Mouse (Mus musculus): ENCODE measurements at regions not wholly inside any gene's neighbourhood (a gene's known extent, or its start where the extent isn't known, plus 50 kb on each side); places are given as distances from the start of the nearest gene placed in this dataset.

DNA sequence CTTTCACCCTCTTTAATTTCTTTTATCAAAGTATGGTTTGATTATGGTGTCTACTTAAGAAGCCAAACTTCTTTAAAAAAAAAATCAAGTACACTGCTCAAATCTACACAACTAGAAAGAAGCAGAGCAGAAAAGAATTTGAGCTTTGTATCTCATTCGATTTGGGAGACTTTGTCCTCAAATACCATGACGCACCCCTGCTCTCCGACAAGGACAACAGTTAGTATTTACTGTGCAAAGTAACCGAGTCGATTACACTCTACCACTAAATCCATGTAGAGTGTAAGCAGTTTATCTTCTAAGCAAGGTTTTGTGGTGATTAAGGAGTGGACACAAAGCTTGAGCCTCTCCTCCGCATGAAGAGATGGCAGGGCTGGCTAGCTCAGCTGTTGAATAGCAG lies 79.6 kb downstream of the Csl start:
- no peak for TF ChIP-seq CTCF (IDR thresholded peaks at IDR 0.05)
- TF ChIP-seq POLR2A (IDR thresholded peaks at IDR 0.05; ENCODE audit: insufficient read depth, low read depth, low read length) = no peak
